Mouse (Mus musculus): Measurements from ENCODE around the gene Zfp335. TPM values are rescaled to one million over a fixed set of nuclear protein-coding genes. Genes with fewer than 3 reads are reported as not detected.

The Zfp335 gene
- polyA plus RNA-seq, 1 experiment: 11.0 TPM

GRCm38 (mm10) chr2:164912151-164912550 lies 594 bp upstream of the Zfp335 start:
- no peaks in the 10 kb centered on the region for H3K4me1 ChIP-seq (ENCODE audit: control insufficient read depth, insufficient read depth, low read length)
- peak overlapping the region; percentile 88 for H3K4me3 ChIP-seq (ENCODE audit: insufficient read depth, low read length)
- TF ChIP-seq CTCF (IDR thresholded peaks at IDR 0.05; ENCODE audit: borderline replicate concordance, insufficient read depth, low read length) (no peak), POLR2A (IDR thresholded peaks at IDR 0.05; ENCODE audit: low read depth, low read length) (no peak; the same call in 1 of the 2 replicates)
- peak overlapping the region; percentile 63 for H3K27ac ChIP-seq (ENCODE audit: insufficient read depth, low read length)

- H3K4me1 ChIP-seq (ENCODE audit: control insufficient read depth, insufficient read depth, low read length): no peaks in the 10 kb centered on the region
- peak overlapping the region; percentile 49 for H3K27ac ChIP-seq (ENCODE audit: insufficient read depth, low read length)
- no peak for TF ChIP-seq POLR2A (IDR thresholded peaks at IDR 0.05; ENCODE audit: low read depth, low read length)
- TF ChIP-seq CTCF (IDR thresholded peaks at IDR 0.05; ENCODE audit: borderline replicate concordance, insufficient read depth, low read length): no peak
- peak overlapping the region; percentile 88 for H3K4me3 ChIP-seq (ENCODE audit: insufficient read depth, low read length)
These were observed 1.0 kb downstream of the Zfp335 start for GRCm38 (mm10) chr2:164910360-164911061.

GRCm38 (mm10) chr2:164909542-164909941 lies 2.0 kb downstream of the Zfp335 start:
- no peak for TF ChIP-seq POLR2A (IDR thresholded peaks at IDR 0.05; ENCODE audit: low read depth, low read length)
- TF ChIP-seq CTCF (IDR thresholded peaks at IDR 0.05; ENCODE audit: borderline replicate concordance, insufficient read depth, low read length): peak; percentile 58; the same call in 1 of the 2 replicates
- Histone ChIP-seq H3K4me1 (ENCODE audit: control insufficient read depth, insufficient read depth, low read length) (no peaks in the 10 kb centered on the region), H3K4me3 (ENCODE audit: insufficient read depth, low read length) (peak overlapping the region; percentile 88), H3K27ac (ENCODE audit: insufficient read depth, low read length) (no peak overlapping the region)

- Histone ChIP-seq H3K4me1 (ENCODE audit: control insufficient read depth, insufficient read depth, low read length) (no peaks in the 10 kb centered on the region), H3K4me3 (ENCODE audit: insufficient read depth, low read length) (no peak overlapping the region), H3K27ac (ENCODE audit: insufficient read depth, low read length) (no peak overlapping the region)
- TF ChIP-seq CTCF (IDR thresholded peaks at IDR 0.05; ENCODE audit: borderline replicate concordance, insufficient read depth, low read length): no peak
- no peak for TF ChIP-seq POLR2A (IDR thresholded peaks at IDR 0.05; ENCODE audit: low read depth, low read length)
These were observed 2.5 kb downstream of the Zfp335 start for GRCm38 (mm10) chr2:164909100-164909499.

GRCm38 (mm10) chr2:164908011-164908410 lies 3.5 kb downstream of the Zfp335 start:
- Histone ChIP-seq H3K4me3 (ENCODE audit: insufficient read depth, low read length) (no peak overlapping the region), H3K4me1 (ENCODE audit: control insufficient read depth, insufficient read depth, low read length) (no peaks in the 10 kb centered on the region), H3K27ac (ENCODE audit: insufficient read depth, low read length) (no peak overlapping the region)
- TF ChIP-seq CTCF (IDR thresholded peaks at IDR 0.05; ENCODE audit: borderline replicate concordance, insufficient read depth, low read length) (no peak), POLR2A (IDR thresholded peaks at IDR 0.05; ENCODE audit: low read depth, low read length) (no peak)

GRCm38 (mm10) chr2:164907511-164907910 lies 4.0 kb downstream of the Zfp335 start:
- Histone ChIP-seq H3K4me1 (ENCODE audit: control insufficient read depth, insufficient read depth, low read length) (no peaks in the 10 kb centered on the region), H3K27ac (ENCODE audit: insufficient read depth, low read length) (no peak overlapping the region), H3K4me3 (ENCODE audit: insufficient read depth, low read length) (no peak overlapping the region)
- no peak for TF ChIP-seq CTCF (IDR thresholded peaks at IDR 0.05; ENCODE audit: borderline replicate concordance, insufficient read depth, low read length)
- no peak for TF ChIP-seq POLR2A (IDR thresholded peaks at IDR 0.05; ENCODE audit: low read depth, low read length)

- Histone ChIP-seq H3K4me1 (ENCODE audit: control insufficient read depth, insufficient read depth, low read length) (no peaks in the 10 kb centered on the region), H3K27ac (ENCODE audit: insufficient read depth, low read length) (no peak overlapping the region), H3K4me3 (ENCODE audit: insufficient read depth, low read length) (no peak overlapping the region)
- TF ChIP-seq POLR2A (IDR thresholded peaks at IDR 0.05; ENCODE audit: low read depth, low read length) (no peak), CTCF (IDR thresholded peaks at IDR 0.05; ENCODE audit: borderline replicate concordance, insufficient read depth, low read length) (no peak)
These were observed 5.5 kb downstream of the Zfp335 start for GRCm38 (mm10) chr2:164906071-164906470.

GRCm38 (mm10) chr2:164903496-164903895 lies 8.1 kb downstream of the Zfp335 start:
- TF ChIP-seq POLR2A (IDR thresholded peaks at IDR 0.05; ENCODE audit: low read depth, low read length) (no peak), CTCF (IDR thresholded peaks at IDR 0.05; ENCODE audit: borderline replicate concordance, insufficient read depth, low read length) (no peak)
- no peak overlapping the region for H3K27ac ChIP-seq (ENCODE audit: insufficient read depth, low read length)
- no peaks in the 10 kb centered on the region for H3K4me1 ChIP-seq (ENCODE audit: control insufficient read depth, insufficient read depth, low read length)

GRCm38 (mm10) chr2:164901380-164901779 lies 10.2 kb downstream of the Zfp335 start:
- TF ChIP-seq CTCF (IDR thresholded peaks at IDR 0.05; ENCODE audit: borderline replicate concordance, insufficient read depth, low read length) (no peak), POLR2A (IDR thresholded peaks at IDR 0.05; ENCODE audit: low read depth, low read length) (no peak)
- H3K27ac ChIP-seq (ENCODE audit: insufficient read depth, low read length): no peak overlapping the region
- no peaks in the 10 kb centered on the region for H3K4me1 ChIP-seq (ENCODE audit: control insufficient read depth, insufficient read depth, low read length)
- H3K4me3 ChIP-seq (ENCODE audit: insufficient read depth, low read length): no peak overlapping the region

More at GRCm38 (mm10) chr2:164903496-164903895, 8.1 kb downstream of the Zfp335 start:
- no peak overlapping the region for H3K4me3 ChIP-seq (ENCODE audit: insufficient read depth, low read length)

- no peak overlapping the region for H3K4me3 ChIP-seq (ENCODE audit: insufficient read depth, low read length)
- TF ChIP-seq POLR2A (IDR thresholded peaks at IDR 0.05; ENCODE audit: low read depth, low read length) (no peak), CTCF (IDR thresholded peaks at IDR 0.05; ENCODE audit: borderline replicate concordance, insufficient read depth, low read length) (no peak)
- no peak overlapping the region for H3K27ac ChIP-seq (ENCODE audit: insufficient read depth, low read length)
- H3K4me1 ChIP-seq (ENCODE audit: control insufficient read depth, insufficient read depth, low read length): no peaks in the 10 kb centered on the region
These were observed 11.7 kb downstream of the Zfp335 start for GRCm38 (mm10) chr2:164899723-164900459.

Data from embryonic fibroblast, embryonic 13.5 days (primary cell).